Mouse (Mus musculus): ENCODE results near the gene Dst.

The Dst gene

DNA sequence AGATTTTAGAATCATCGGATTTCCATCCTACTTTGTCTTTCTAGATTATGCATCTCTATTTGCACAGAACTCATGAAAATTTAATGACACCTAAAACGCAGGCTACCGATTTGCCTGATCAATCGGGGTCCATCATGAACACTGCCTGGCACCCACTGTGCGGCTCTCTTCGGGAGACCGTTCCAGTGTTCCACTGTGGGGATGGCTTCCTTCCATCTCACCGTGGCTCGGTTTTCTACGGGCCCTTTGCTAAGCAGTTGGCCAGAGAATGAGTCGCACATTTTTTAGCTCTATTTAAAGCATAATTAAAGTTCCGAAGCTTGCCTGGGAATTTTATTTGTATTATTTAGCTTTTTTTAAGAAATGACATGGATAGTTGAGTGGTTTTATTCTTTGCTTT is 72.4 kb downstream of the Dst start:
- DNase-seq = no peak

DNA sequence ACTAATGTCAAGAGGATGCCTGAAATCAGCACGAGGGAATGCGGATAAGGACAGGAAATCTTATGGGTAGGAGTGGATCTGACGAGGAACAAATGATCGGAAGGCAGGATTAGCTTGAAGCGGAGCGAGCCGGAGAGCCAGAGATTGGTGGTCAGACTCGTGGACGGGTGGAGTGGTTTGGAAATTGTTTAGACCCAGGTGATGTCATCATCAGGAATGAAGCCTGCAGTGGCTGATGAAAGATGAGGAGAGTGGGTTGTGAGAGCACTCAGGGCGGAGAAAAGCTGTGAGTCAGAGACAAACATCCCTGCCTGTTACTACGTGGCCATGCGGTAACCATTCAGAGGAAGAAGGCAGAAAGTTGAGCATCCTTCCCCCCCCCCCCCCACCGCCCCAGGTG is 81.6 kb downstream of the Dst start:
- no peak for DNase-seq

DNA sequence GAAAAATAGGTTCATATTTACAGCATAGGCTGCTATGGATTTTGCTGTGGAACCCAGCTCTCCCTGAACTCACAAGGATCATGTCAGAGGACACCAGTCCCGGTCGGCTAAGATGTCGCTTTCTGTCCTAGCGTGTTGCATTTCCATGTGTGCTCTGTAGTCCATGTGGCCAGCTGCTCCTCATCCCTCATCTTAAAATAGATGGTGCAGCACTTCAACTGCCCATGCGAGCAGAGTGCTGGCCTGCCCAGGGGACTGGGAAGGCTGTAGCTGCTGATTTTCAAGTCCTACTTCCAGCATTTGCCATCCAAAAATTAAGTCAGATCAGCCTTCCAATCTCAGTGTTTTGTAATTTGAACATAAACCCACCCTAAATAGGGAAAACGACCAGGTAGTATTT is 83.0 kb downstream of the Dst start:
- no peak for DNase-seq

DNA sequence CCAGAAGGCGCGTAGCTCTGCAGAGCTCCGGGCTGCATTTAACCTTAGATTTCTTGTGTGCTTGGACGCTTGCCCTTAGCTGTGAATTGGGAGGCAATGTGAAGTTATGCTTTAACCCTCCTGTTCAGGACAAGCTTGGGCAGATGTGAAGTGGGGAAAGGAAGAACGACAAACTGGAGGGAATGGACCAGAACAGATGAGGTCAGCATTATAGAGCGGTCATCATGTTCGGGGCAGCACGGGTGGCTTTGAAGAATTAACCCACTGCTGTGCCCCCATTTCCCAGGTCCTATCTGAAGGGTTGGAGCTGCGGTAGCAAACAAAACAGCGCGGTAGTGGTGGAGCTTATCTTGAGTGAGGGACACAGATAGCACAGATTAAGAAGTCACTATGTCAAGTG is 84.8 kb downstream of the Dst start:
- no peak for DNase-seq

DNA sequence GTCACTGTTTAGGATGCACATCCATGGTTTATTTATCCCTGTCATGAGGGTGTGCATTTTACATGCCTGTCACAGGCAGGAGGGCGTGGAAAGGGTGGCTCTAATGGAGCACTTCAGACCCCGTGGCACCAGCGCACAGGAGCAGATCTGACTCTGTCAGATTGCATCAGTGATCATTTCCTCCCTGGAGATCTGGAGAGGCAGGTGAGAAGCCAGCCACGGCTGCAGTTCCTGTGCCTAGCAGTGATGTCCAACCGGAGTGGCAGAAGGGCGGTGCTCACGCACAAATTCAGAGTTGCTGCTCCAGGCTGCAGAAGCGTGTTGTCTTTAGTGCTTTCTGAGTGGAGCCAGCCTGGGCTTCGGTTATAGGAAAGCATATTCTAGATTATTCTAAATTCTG is 86.2 kb downstream of the Dst start:
- no peak for DNase-seq

DNA sequence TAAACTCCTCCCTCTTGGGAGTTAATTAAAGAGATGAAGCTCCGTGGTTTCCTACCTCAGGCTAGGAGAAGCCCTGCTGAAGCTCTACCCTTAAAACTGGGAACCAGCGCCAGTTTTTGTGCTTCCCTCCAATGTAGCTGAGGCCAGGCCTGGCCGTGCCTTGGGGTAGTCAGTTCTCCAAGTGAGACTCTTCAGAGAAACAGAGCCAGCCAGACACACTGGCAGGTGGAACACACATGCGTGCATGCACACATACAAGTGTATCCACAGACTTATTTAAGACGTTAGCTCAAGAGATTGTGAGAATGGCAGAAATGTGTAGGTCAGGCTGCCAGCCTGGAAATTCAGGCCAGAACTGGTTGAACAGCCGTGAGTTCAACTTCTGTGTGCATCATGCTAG is 87.4 kb downstream of the Dst start:
- no peak for DNase-seq

DNA sequence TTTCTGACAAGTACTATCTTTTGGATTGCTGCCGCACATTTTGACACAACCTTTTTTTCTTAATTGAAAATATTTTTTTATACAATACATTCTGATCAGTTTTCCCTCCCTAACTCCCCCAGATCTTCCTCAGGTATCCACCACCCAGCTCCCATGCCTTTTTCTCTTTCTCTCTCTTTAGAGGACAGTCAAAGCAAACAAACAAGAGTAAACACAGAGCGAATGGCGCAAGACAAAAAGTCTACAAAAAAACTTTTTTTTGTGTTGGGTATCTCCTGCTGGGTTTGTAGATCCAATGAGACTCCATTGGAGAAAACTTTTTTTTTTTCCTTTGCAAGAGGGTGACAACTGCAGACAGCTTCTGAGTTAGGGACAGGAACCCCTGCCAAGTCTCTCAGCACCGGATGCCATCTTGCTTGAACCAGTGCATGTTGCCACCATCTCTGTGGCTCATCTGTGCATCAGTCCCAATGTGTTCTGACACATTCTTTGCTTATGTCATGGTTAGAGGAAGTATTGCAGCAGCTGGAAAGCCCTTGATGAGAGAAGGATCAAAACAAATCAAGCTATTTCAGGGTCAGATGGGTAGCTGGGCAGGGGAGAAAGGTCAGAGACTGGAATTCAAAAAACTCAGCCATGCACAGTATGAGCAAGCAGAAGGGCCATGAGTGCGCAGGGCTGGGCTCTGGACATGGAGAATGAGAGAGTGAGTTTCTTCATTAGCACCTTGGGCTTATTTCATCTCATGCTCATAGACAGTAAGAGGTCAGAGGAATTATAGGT is 88.3 kb downstream of the Dst start:
- no peak for DNase-seq

DNA sequence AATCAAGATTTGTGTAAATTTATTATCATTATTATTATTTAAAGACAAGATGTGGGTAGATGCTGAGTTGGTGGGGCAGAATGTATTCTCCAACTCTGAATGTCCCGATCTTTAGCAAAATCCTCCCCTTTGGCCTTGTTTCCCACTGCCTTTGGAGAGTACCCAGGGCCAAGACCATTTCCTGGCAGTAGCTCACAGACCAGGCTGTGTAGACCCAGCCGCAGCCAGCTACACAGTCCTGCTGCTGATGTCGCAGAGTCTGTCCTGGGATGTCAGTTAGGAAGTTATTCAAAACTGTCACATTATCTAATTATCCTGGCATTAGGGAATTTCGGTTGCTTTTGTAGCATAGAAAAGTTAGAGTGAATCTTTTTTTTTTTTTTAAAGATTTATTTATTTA is 94.3 kb downstream of the Dst start:
- no peak for DNase-seq

DNA sequence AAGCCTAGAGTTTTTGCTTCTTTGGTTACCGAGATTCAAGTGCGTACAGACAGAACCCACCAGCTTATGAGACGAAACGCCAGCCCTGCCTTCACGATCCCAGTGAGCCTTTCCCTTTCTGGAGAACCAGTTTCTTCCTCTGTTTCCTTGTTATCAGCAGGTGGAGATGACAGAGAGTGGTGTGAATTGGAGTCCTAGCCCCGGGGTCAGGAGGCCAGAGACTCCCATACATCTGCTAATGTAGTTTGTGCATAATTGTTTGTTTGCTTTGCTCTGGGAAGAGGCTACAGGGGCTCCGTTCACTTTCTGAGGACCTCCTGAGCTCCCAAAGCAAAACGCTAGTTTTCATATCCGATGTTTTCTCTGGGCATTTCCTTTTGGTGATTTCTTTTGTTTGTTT is 94.9 kb downstream of the Dst start:
- no peak for DNase-seq

DNA sequence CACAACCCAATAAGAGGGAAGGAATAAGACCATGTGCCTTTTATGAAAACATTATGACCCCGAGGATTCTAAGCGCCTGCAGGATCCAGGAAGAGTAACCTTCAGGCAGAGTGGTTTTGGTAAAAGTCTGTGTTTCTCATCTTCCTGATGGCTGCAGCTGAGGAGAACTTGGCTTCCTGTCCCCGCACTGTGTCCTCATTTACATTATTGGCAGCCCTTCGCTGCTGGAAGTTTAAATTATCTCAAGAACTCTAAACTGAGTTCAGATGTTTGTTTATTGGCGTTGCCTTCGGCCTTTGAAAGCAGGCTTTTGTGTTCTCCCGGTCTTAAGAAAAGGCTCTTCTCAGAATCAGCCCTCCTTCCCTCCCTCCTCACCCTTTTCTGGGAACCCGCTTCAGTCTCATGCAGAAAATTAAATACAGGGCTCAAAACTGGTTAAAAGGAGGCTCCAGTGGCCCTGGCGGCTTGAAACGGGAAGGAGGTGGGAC is 97.3 kb downstream of the Dst start:
- DNase-seq = no peak

DNA sequence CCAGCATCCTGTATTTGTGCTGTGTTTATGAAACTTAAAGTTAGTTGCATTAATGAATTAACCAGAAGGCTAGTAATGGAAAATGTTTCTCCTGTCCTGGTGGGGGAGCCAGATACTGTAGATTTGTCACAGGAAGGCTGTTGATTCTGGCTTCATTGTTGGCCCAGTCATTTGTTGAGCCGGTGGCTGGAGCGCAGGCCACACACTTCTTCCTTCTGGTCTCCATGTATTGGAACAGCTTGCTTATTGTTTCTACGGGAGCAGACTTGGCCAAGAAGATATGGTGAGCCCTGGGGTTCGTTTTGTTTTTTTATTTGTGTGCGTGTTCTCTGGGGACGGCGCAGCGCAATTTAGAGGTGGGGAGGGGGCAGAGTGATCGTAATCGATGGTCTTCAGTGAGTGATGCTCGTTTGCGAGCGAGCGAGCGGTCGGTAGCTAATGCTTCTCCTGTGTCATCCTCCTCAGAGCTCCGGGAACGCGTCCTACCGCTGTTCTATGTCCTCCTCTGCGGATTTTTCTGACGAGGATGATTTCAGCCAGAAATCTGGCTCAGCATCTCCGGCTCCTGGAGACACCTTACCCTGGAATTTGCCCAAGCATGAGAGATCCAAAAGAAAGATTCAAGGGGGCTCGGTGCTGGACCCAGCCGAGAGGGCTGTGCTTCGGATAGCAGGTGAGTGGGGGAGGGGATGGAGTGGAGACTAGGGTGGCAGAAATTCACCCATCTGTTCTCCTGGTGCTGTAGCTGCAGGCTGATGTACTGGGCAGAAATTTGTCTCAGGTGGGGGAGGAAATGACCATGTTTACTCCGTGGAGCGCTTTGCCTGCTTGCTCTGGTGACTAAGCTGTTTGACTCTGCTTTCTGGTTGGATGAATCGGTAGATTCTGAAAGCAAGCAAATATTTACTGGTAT is 98.0 kb downstream of the Dst start:
- DNase-seq = peak; percentile 68 to 81

DNA sequence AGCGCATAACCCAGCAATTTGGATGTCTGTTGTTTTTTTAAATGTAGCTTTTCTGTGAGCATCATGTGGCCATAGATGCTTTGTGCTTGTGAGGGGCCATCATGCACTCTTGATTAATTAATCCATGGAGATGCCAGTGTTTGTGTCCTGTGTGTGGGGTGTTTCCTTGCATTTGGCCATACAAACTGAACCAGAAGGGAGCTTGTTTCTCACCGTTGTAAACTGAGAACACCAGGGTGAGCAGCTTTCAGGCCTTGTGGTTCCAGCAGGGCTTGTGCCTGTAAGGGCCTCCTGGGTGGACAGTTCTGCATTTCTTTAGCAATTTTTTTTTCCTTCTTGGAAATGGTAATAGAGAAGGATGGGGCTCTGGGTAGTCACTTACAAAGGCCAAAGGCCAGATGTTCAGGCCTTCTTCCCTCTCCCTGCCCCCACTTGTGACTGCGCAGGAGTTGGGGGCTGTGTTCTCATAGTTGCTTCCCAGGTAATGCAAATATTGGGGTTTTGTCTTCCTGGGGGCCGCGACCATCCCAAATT is 98.9 kb downstream of the Dst start:
- no peak for DNase-seq

DNA sequence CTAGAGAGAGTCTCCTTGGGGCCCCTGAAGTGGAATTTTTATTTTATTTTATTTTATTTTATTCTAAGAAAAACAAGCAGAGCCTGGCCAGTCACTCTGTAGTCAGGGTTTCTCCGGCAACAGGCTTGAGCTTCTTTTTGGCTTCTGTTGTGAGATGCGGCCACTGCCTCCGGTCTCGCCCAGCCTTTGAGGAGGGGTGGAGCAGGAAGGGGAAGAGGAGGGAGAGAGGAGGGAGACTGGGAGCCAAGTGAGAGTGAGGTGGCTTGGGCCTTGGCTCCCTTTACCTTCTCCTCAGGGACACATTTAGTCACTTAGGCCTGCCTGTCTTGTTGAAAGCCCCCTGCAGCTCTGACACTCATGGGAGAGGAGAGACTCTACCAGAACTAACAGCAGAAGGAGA is 99.4 kb downstream of the Dst start:
- DNase-seq = peak; percentile 32 to 48

DNA sequence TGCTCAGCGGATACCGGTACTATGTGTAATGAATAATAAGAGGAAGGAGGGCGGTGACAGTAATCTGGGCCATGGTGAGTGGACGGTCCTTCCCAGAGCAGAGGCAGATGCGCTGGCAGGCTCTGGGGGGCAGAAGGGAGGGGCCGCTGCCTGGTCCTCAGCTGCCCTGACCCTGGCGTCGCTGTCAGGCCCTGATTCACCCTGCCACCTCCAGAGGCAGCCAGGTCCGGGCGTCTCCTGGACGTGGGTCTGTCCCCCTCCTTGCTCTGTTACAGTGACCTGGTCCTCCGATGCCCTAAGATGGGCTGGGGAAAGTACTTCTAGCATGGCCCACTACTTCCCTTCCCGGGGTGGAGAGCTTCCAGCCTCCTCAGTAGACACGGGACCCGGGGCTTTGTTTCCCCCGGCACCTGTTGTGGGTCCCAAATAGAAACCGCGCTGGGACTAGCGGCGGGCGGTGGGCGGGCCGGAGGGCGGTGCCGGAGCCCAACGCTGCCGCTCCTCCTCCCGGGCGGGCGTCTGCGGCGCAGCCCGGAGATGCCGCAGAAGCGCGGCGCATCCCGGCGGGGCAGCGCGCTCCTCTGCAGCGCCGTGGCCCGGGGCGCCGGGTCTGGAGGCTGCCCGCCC is 103.1 kb downstream of the Dst start:
- DNase-seq = peak; percentile 65 to 77

DNA sequence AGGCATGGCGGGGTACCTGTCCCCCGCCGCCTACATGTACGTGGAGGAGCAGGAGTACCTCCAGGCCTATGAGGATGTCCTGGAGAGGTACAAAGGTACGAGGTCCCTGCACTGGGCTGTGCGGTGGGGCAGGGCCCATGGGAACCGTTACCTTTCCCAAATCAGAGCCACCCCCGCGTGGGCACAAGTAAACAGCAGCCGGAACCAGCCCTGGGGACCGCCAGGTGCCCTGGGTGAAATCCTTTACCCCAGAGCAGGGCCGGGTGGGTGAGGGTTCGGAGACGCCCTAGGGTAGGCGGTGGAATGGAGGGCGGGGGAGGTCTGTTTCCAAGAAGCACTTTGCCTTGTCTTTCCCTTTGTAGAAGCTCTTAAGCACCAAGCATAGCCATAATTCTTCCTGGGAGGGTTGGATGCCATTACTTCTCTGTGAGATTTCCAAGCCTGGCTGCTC is 103.8 kb downstream of the Dst start:
- DNase-seq = no peak

DNA sequence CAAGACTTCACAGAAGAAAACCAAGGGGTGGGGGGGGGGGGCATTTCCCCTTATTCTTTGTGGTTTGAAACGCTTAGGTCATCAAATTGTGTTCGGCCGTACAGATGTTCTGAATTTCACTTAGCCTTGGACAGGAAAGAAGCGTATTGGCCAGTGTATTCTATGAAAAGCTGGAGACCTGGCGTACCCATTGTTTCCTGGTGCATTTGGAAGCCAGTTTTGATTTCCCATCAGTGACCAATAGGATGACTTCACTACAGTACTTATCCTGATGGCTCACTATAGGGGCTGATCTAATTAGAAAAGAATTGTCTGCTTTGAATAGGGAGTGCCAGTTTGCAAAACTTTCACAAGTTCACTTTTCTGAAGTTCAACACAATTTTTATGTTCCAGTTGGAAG is 105.5 kb downstream of the Dst start:
- DNase-seq = no peak

DNA sequence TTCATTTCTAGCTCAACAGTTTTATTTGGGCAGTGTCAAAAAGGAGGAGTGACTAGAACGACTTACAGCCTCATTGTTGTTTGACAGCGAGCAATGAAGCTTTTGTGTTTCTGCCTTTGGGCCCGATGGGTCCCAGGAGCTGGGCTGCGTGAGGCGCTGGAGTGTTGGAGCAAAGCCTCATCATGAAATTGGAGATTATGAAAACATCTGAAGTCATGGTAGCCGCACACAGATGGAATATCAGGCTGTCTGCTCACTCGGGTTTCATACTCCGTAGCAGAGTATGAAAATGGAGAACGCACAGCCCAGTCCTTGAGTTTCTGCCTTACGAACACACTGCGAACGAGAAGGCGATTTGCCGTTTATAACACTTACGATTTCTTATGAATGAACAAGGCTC is 108.8 kb downstream of the Dst start:
- DNase-seq = no peak

DNA sequence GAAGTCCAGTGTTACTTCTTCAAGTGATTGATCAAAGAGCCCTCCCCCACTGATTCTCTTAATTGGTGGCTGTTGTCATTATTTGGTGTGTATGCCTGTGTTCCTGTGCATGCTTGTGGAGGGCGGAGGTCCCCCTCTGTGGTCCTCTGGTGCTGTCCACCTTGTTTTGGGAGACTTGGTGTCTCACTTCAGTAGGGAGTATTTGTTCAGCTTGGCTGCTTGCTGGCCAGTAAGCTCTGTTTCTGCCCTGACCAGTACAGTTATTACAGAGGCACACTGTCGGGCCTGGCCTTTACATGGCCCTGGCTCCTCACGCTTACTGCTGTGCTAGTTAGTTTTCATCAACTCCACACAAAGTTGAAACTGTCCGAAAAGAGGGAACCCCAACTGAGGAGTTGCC is 109.3 kb downstream of the Dst start:
- DNase-seq = no peak

DNA sequence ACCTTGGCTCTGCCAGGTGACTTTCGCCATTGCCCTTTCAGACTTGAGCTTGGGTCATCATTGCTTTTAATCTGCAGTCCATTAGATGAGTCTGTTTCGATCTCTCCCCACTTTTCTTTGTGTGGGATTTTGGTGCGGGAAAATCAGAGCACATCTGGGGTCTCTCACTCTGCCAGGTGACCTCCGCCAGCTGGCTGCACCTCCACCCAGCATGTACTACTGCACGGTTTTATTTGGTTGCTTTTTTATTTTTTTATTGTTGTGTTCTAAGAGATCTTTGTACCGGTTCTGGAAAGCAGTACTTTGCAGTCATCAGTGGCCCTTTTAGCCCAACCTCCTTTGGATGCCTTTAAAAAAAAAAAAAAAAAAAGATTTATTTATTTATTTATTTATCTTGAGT is 112.6 kb downstream of the Dst start:
- no peak for DNase-seq

DNA sequence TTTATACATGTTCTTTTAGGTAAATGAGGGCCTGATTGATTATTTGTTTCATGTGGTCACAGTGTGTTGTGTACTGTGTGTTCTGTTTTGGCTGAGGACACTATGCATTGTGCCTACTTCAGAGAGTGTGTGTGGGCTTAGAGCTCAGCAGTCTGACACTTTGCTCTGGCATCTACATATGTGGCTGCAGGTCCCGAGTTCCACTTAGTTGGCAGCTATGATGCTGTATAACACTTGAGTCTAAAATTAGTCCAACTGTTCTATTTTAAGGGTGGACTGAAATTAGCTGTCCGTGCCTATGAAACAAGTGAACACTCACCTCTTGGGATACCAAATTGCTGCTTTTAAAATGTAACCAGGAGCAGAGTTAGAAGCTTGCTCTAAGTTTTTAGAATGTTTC is 113.5 kb downstream of the Dst start:
- no peak for DNase-seq

DNA sequence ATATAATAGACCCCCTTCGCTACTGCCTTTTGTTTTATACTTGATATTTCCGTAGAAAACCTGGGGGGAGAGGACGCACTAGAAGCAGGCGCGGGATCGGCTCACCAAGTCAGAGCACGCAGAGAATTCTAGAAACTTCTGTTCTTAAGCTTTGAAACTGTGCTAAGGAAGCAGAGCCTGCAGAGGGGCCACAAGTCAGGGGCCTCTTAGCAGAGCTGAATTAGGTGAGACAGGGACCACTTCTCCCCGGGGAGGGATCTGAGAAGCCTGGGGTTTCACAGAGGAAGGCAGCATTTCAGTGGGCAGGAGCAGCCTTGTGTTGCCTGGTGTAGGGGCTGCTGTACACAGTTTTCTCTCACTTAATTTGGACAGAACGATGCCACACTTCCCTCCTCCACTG is 115.1 kb downstream of the Dst start:
- DNase-seq = no peak

DNA sequence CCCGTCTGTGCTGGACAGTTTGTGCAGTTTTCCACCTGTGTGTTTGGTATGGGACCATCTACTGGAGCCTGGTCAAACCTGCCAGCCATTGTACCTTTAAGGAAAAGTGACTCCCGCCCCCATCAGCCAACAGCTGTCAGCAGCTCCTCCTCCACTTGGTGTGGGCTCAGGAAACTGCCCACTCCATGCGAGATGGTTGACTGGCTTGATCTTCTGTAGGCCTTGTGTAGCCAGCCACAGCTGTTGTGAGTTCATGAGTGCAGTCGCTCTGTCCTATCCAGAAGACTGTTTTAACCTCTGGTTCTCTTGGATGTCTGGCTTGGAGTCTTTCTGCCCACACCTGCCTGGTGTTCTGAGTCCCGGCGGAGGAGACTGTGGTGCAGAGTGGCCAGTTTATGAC is 117.9 kb downstream of the Dst start:
- DNase-seq = no peak

DNA sequence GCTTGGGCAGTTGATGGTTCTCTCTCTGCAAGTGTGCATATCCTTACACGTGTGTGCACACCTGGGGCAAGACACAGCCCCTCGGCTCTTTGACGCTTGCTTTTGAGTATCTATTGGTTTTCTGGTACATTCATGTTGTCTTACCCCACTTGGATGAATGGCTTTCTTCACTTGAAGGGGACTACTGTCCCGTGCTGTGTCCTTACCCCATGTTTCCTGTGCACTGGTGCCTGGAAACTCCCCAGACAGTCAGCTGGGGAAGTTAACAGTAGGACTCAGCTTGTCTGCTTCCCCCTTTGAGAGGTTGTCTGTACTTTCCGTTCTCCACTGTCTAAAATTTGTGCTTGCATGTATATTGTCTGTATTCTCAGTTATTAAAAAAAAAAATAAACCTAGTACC is 120.7 kb downstream of the Dst start:
- DNase-seq = no peak

Data from lung, adult 18-20 months (tissue).